Mouse (Mus musculus): Measurements from ENCODE around the gene Spg11. TPM values are rescaled to one million over a fixed set of nuclear protein-coding genes. Genes with fewer than 3 reads are reported as not detected.

Gene Spg11
- polyA plus RNA-seq, 1 experiment: 6.3 TPM

- Histone ChIP-seq H3K4me1 (ENCODE audit: control insufficient read depth, insufficient read depth, low read length) (peaks cover 8% of the 10 kb centered on the region; the same call in 1 of the 2 replicates), H3K4me3 (replicated peaks; ENCODE audit: control insufficient read depth, low read depth, low read length) (no peak overlapping the region), H3K27ac (ENCODE audit: control insufficient read depth, insufficient read depth, low read depth, low read length, poor library complexity) (no peak overlapping the region)
- TF ChIP-seq POLR2A (IDR thresholded peaks at IDR 0.05; ENCODE audit: borderline replicate concordance, control insufficient read depth, low read depth, low read length): no peak
- no peak for TF ChIP-seq CTCF (IDR thresholded peaks at IDR 0.05; ENCODE audit: control insufficient read depth, insufficient read depth, low read length)
- 84% methylated on average over 6 of the region's 6 CpGs for WGBS
Measured at GRCm38 (mm10) chr2:122158362-122158802, 40.2 kb upstream of the Spg11 start.

DNA sequence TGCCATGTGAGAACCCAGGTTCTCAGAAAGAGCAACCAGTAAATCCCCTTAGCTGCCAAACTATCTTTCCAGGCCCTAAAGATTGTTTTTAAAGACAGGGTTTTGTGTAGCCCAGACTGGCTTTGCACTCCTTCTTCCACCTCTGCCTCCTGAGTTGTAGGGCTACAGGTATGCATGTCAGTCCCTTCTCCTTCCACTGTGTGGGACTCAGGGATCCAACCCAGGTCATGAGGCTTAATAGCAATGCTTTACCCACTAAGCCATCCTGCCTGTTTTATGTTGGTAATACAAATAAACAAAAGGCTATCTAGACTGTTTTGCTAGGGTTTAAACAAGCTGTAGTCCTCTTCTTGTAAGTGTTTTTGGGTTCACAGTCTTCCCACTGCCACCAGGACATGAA lies 39.4 kb upstream of the Spg11 start:
- Histone ChIP-seq H3K4me3 (replicated peaks; ENCODE audit: control insufficient read depth, low read depth, low read length) (no peak overlapping the region), H3K27ac (ENCODE audit: control insufficient read depth, insufficient read depth, low read depth, low read length, poor library complexity) (no peak overlapping the region)
- TF ChIP-seq CTCF (IDR thresholded peaks at IDR 0.05; ENCODE audit: control insufficient read depth, insufficient read depth, low read length) (no peak), POLR2A (IDR thresholded peaks at IDR 0.05; ENCODE audit: borderline replicate concordance, control insufficient read depth, low read depth, low read length) (no peak)

DNA sequence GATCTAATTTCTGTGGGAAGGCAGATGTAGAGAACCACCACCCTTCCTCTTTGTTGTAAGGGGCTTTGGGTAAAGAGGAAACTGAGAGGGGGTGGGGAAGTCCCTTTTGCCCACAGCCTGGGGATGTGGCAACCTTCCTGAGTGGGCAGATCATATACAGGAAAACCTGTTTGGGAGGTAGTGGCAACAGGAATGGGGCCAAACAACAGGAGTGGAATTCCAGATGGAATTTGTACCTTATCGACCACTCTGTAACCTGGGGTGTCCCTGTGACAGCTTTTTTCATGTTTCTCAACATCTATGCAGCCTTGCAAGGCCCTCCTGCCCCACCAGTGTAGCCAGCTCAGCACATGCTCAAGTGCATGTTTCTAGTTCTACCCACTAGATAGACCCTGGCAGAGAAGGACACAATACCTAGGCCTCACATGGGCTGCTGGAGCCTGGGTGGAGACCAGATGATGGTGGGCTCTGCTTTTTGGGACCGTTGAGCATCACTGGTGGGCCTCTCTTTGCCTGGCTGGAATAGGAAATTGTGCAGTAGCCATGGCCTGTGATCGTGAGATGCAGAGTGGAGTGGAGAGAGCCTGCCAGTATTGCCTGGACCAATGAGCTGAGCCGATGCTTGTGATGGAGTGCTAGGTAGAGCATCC lies 38.0 kb upstream of the Spg11 start:
- Histone ChIP-seq H3K4me3 (replicated peaks; ENCODE audit: control insufficient read depth, low read depth, low read length) (no peak overlapping the region), H3K4me1 (ENCODE audit: control insufficient read depth, insufficient read depth, low read length) (peaks cover 12% of the 10 kb centered on the region; the same call in 1 of the 2 replicates), H3K27ac (ENCODE audit: control insufficient read depth, insufficient read depth, low read depth, low read length, poor library complexity) (peak overlapping the region; percentile 30)
- WGBS: 47% methylated on average over 4 of the region's 4 CpGs
- no peak for TF ChIP-seq CTCF (IDR thresholded peaks at IDR 0.05; ENCODE audit: control insufficient read depth, insufficient read depth, low read length)
- TF ChIP-seq POLR2A (IDR thresholded peaks at IDR 0.05; ENCODE audit: borderline replicate concordance, control insufficient read depth, low read depth, low read length): no peak

More for the DNA sequence above, 39.4 kb upstream of the Spg11 start:
- peaks cover 8% of the 10 kb centered on the region; the same call in 1 of the 2 replicates for H3K4me1 ChIP-seq (ENCODE audit: control insufficient read depth, insufficient read depth, low read length)

- Histone ChIP-seq H3K4me1 (ENCODE audit: control insufficient read depth, insufficient read depth, low read length) (peaks cover 12% of the 10 kb centered on the region; the same call in 1 of the 2 replicates), H3K27ac (ENCODE audit: control insufficient read depth, insufficient read depth, low read depth, low read length, poor library complexity) (peak overlapping the region; percentile 72), H3K4me3 (replicated peaks; ENCODE audit: control insufficient read depth, low read depth, low read length) (no peak overlapping the region)
- 58% methylated on average over 2 of the region's 2 CpGs for WGBS
- TF ChIP-seq CTCF (IDR thresholded peaks at IDR 0.05; ENCODE audit: control insufficient read depth, insufficient read depth, low read length) (no peak), POLR2A (IDR thresholded peaks at IDR 0.05; ENCODE audit: borderline replicate concordance, control insufficient read depth, low read depth, low read length) (no peak)
Measured at GRCm38 (mm10) chr2:122155292-122155691, 37.1 kb upstream of the Spg11 start.

GRCm38 (mm10) chr2:122154479-122154878 lies 36.3 kb upstream of the Spg11 start:
- no peak overlapping the region for H3K27ac ChIP-seq (ENCODE audit: control insufficient read depth, insufficient read depth, low read depth, low read length, poor library complexity)
- H3K4me3 ChIP-seq (replicated peaks; ENCODE audit: control insufficient read depth, low read depth, low read length): no peak overlapping the region
- peaks cover 12% of the 10 kb centered on the region; the same call in 1 of the 2 replicates for H3K4me1 ChIP-seq (ENCODE audit: control insufficient read depth, insufficient read depth, low read length)
- TF ChIP-seq CTCF (IDR thresholded peaks at IDR 0.05; ENCODE audit: control insufficient read depth, insufficient read depth, low read length) (no peak), POLR2A (IDR thresholded peaks at IDR 0.05; ENCODE audit: borderline replicate concordance, control insufficient read depth, low read depth, low read length) (no peak)
- WGBS: 84% methylated on average over 2 of the region's 2 CpGs

DNA sequence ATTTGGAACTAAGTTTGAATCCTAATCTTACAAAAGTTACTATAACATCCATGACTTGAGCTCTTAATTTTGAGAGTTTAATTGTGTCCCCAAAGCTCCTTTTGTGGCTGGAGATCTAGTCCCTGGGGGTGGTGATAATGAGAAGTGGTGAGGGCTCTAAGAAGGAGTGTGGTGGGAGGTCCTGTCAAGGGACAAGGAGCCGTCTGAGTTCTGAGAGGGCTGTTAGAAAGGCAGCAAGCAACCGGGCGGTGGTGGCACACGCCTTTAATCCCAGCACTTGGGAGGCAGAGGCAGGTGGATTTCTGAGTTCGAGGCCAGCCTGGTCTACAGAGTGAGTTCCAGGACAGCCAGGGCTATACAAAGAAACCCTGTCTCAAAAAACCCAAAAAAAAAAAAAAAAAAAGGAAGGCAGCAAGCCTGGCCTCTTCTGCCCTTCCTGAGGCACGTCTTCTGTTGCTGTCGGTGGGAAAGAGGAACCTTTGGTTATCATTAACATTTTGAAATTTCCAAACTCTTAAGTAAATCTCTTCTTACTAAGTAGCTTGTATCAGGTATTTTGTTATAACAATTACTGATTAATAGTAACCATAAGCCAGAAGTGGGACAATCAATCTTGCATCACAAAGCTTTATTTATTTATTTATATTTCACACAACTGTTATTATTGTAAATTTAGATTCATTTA lies 35.6 kb upstream of the Spg11 start:
- no peak for TF ChIP-seq CTCF (IDR thresholded peaks at IDR 0.05; ENCODE audit: control insufficient read depth, insufficient read depth, low read length)
- no peak for TF ChIP-seq POLR2A (IDR thresholded peaks at IDR 0.05; ENCODE audit: borderline replicate concordance, control insufficient read depth, low read depth, low read length)
- Histone ChIP-seq H3K27ac (ENCODE audit: control insufficient read depth, insufficient read depth, low read depth, low read length, poor library complexity) (no peak overlapping the region), H3K4me3 (replicated peaks; ENCODE audit: control insufficient read depth, low read depth, low read length) (no peak overlapping the region), H3K4me1 (ENCODE audit: control insufficient read depth, insufficient read depth, low read length) (peaks cover 12% of the 10 kb centered on the region; the same call in 1 of the 2 replicates)
- 42% methylated on average over 7 of the region's 7 CpGs for WGBS

- H3K4me3 ChIP-seq (replicated peaks; ENCODE audit: control insufficient read depth, low read depth, low read length): no peak overlapping the region
- peak overlapping the region; percentile 2; the same call in 1 of the 2 replicates for H3K27ac ChIP-seq (ENCODE audit: control insufficient read depth, insufficient read depth, low read depth, low read length, poor library complexity)
- WGBS: 50% methylated on average over 3 of the region's 3 CpGs
- TF ChIP-seq POLR2A (IDR thresholded peaks at IDR 0.05; ENCODE audit: borderline replicate concordance, control insufficient read depth, low read depth, low read length) (no peak), CTCF (IDR thresholded peaks at IDR 0.05; ENCODE audit: control insufficient read depth, insufficient read depth, low read length) (no peak)
- peaks cover 12% of the 10 kb centered on the region; the same call in 1 of the 2 replicates for H3K4me1 ChIP-seq (ENCODE audit: control insufficient read depth, insufficient read depth, low read length)
Measured at GRCm38 (mm10) chr2:122152850-122153249, 34.7 kb upstream of the Spg11 start.

- Histone ChIP-seq H3K4me3 (replicated peaks; ENCODE audit: control insufficient read depth, low read depth, low read length) (no peak overlapping the region), H3K27ac (ENCODE audit: control insufficient read depth, insufficient read depth, low read depth, low read length, poor library complexity) (no peak overlapping the region), H3K4me1 (ENCODE audit: control insufficient read depth, insufficient read depth, low read length) (peaks cover 12% of the 10 kb centered on the region; the same call in 1 of the 2 replicates)
- WGBS: 78% methylated on average over 1 of the region's 1 CpGs
- no peak for TF ChIP-seq CTCF (IDR thresholded peaks at IDR 0.05; ENCODE audit: control insufficient read depth, insufficient read depth, low read length)
- TF ChIP-seq POLR2A (IDR thresholded peaks at IDR 0.05; ENCODE audit: borderline replicate concordance, control insufficient read depth, low read depth, low read length): no peak
Measured at GRCm38 (mm10) chr2:122151221-122151620, 33.0 kb upstream of the Spg11 start.

Measured in bone marrow, adult 2 months (tissue).